Mouse (Mus musculus) myocyte (in vitro differentiated cells): Measurements from ENCODE around the gene Pou2af1. TPM values are rescaled to one million over a fixed set of nuclear protein-coding genes. Genes with fewer than 3 reads are reported as not detected.

Source experiments
- H3K27me3 ChIP-seq: one replicate; pipeline ENCODE4 v1.6.1; 2011; ENCODE audit not compliant: control insufficient read depth, insufficient read depth, insufficient read length
- H3K36me3 ChIP-seq: one replicate; pipeline ENCODE4 v1.6.1; 2011; ENCODE audit not compliant: control insufficient read depth, insufficient read depth
- H3K4me2 ChIP-seq: one replicate; pipeline ENCODE4 v1.6.1; 2011; ENCODE audit warnings: low read depth, control low read depth
- H3K4me3 ChIP-seq: one replicate; pipeline ENCODE4 v1.5.1; 2011; ENCODE audit warnings: mild to moderate bottlenecking, control low read depth, moderate library complexity
- H3K79me2 ChIP-seq: one replicate; pipeline ENCODE4 v1.6.1; 2011; ENCODE audit not compliant: control insufficient read depth, insufficient read depth
- H3ac ChIP-seq: one replicate; pipeline ENCODE4 v1.6.1; 2011; ENCODE audit not compliant: control insufficient read depth, insufficient read length
- CEBPB ChIP-seq: IDR thresholded peaks from 2 replicates; pipeline ENCODE4 v1.6.1; 2011; ENCODE audit warnings: mild to moderate bottlenecking, moderate library complexity; ENCODE audit not compliant: poor library complexity, insufficient read depth, severe bottlenecking
- E2F4 ChIP-seq: IDR thresholded peaks from one replicate; pipeline ENCODE4 v1.6.1; 2011; ENCODE audit warnings: mild to moderate bottlenecking, control low read depth, moderate library complexity; ENCODE audit not compliant: insufficient read depth
- MAX ChIP-seq: IDR thresholded peaks from one replicate; pipeline ENCODE4 v1.6.1; 2011; ENCODE audit warnings: low read depth, mild to moderate bottlenecking, control low read depth
- MYOD1 ChIP-seq, 3 experiments: IDR thresholded peaks; one replicate each; pipeline ENCODE4 v1.6.1; 2011; ENCODE audit warnings: control low read depth in 2 of 3, low read depth in 2 of 3, mild to moderate bottlenecking in 2 of 3, moderate library complexity in 1 of 3; ENCODE audit not compliant: insufficient read length in 2 of 3, control insufficient read depth in 1 of 3
- MYOG ChIP-seq, 3 experiments: IDR thresholded peaks; one replicate each; pipeline ENCODE4 v1.6.1; 2011; ENCODE audit warnings: control low read depth in 2 of 3, low read depth in 2 of 3, mild to moderate bottlenecking in 2 of 3; ENCODE audit not compliant: insufficient read length in 2 of 3, control insufficient read depth in 1 of 3, insufficient read depth in 1 of 3
- POLR2A ChIP-seq: IDR thresholded peaks from one replicate; pipeline ENCODE4 v1.6.1; 2011; ENCODE audit warnings: low read depth, mild to moderate bottlenecking, control low read depth, moderate library complexity; ENCODE audit not compliant: insufficient read length
- POLR2AphosphoS2 ChIP-seq: IDR thresholded peaks from one replicate; pipeline ENCODE4 v1.6.1; 2011; ENCODE audit warnings: low read depth, control low read depth; ENCODE audit not compliant: insufficient read length
- REST ChIP-seq: IDR thresholded peaks from one replicate; pipeline ENCODE4 v1.6.1; 2011; ENCODE audit warnings: mild to moderate bottlenecking, control low read depth, moderate library complexity; ENCODE audit not compliant: insufficient read depth, insufficient read length
- SRF ChIP-seq: IDR thresholded peaks from one replicate; pipeline ENCODE4 v1.6.1; 2011; ENCODE audit warnings: low read depth; ENCODE audit not compliant: control insufficient read depth, insufficient read length
- TCF12 ChIP-seq: IDR thresholded peaks from one replicate; pipeline ENCODE4 v1.6.1; 2011; ENCODE audit warnings: mild to moderate bottlenecking, control low read depth; ENCODE audit not compliant: poor library complexity, insufficient read depth, severe bottlenecking
- TCF3 ChIP-seq: IDR thresholded peaks from one replicate; pipeline ENCODE4 v1.6.1; 2011; ENCODE audit warnings: low read depth, control low read depth; ENCODE audit not compliant: insufficient read length
- USF1 ChIP-seq: IDR thresholded peaks from one replicate; pipeline ENCODE4 v1.6.1; 2011; ENCODE audit warnings: low read depth, mild to moderate bottlenecking, control low read depth, moderate library complexity
- polyA plus RNA-seq: library from polyadenylated mRNA; unstranded; fragments of >200 nt; fragmentation: generic; extraction: Trizol; gene quantifications from one replicate; pipeline ENCODE4 v1.2.1, GENCODE M21; 2012; ENCODE audit warnings: missing spikeins

Pou2af1 gene
- polyA plus RNA-seq, 1 experiment: 1.4 TPM

DNA sequence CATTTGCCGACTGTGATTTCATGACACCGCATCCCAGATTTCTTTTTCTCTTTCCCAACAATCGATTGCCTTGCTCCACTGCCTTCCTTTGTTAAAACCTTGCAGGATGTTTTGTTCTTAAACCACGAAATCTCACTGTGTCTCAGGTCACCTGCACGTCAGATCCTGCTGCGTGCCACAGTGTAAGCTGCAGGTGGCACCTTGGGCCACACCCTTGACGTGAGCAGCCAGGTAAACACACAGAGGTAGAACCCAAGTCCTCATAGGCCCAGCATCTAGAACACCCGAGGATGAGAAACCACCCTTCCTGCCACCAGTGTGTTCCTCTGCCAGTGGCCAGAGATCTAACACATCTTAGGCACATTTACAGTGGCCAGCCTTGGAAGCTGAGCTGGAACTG lies 57.6 kb downstream of the Pou2af1 start:
- Histone ChIP-seq H3ac (no peak overlapping the region), H3K4me2 (no peak overlapping the region), H3K36me3 (no peaks in the 10 kb centered on the region), H3K27me3 (no peaks in the 10 kb centered on the region), H3K79me2 (no peaks in the 10 kb centered on the region), H3K4me3 (no peak overlapping the region)
- TF ChIP-seq POLR2A (no peak), SRF (no peak), TCF12 (no peak), MAX (no peak), TCF3 (no peak), POLR2AphosphoS2 (no peak), MYOD1 (IDR thresholded peaks at IDR 0.05; ENCODE audit: control insufficient read depth in 1 of 3, insufficient read length in 2 of 3, low read depth in 2 of 3) (no peak), USF1 (no peak), MYOG (IDR thresholded peaks at IDR 0.05; ENCODE audit: control insufficient read depth in 1 of 3, insufficient read depth in 1 of 3, insufficient read length in 2 of 3, low read depth in 2 of 3) (no peak), REST (no peak), CEBPB (no peak), E2F4 (no peak)

DNA sequence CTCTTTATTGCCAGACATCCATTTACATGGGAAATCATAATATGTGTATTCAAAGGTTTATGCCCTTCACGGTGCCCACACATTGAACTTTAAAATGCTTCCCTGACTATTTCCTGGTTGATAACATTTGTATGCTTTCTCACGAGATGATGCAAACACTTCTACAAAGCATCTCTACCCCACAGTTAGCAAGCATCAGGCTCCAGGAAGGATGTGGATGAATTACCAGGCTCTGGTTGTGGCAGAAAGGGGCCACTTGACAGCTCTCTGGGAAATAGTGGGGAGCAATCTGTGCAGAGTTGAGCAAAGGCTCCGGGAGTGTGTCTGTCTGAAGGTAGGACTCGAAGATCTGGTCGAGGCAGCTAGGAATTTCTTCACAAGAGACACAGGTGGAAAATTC lies 58.6 kb downstream of the Pou2af1 start:
- H3K4me3 ChIP-seq: no peak overlapping the region
- no peak for TF ChIP-seq TCF3
- no peak for TF ChIP-seq MAX
- TF ChIP-seq SRF: no peak
- TF ChIP-seq CEBPB: no peak
- no peak for TF ChIP-seq TCF12
- TF ChIP-seq MYOD1 (IDR thresholded peaks at IDR 0.05; ENCODE audit: control insufficient read depth in 1 of 3, insufficient read length in 2 of 3, low read depth in 2 of 3): no peak
- H3ac ChIP-seq: no peak overlapping the region
- no peaks in the 10 kb centered on the region for H3K36me3 ChIP-seq
- H3K27me3 ChIP-seq: no peaks in the 10 kb centered on the region
- no peak overlapping the region for H3K4me2 ChIP-seq
- no peaks in the 10 kb centered on the region for H3K79me2 ChIP-seq

DNA sequence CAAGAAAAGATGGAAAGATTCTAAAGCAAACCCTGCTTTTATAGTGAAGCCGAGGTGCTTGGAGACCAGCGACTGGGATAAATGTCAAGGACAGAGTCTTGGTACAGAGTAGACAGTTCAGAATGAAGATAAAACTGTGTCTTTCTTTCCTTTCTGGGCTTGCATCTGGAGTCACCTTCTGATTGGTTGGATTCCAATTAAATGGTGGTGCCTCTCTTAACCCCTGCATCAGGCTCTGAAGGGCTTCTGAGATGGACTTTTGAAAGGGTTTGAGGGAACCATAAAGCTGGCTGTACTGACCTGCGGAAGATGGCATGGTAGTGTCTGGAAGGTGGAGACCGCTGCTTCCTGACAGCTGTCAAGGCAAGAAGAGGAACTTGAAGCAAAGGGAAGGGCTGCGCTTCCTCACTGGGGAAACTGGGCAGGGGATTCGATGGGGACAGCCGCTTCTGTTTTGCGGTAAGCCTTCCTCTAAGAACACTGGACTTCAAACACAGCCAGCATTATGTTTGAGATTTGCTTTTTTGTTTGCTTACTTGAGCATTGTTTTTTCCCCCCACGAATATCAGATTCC lies 60.2 kb downstream of the Pou2af1 start:
- no peaks in the 10 kb centered on the region for H3K36me3 ChIP-seq
- H3K27me3 ChIP-seq: no peaks in the 10 kb centered on the region
- H3ac ChIP-seq: no peak overlapping the region
- H3K79me2 ChIP-seq: no peaks in the 10 kb centered on the region
- no peak overlapping the region for H3K4me2 ChIP-seq
- no peak overlapping the region for H3K4me3 ChIP-seq
- TF ChIP-seq POLR2A: no peak
- TF ChIP-seq MYOD1 (IDR thresholded peaks at IDR 0.05; ENCODE audit: control insufficient read depth in 1 of 3, insufficient read length in 2 of 3, low read depth in 2 of 3): no peak
- no peak for TF ChIP-seq TCF3
- TF ChIP-seq CEBPB: no peak
- TF ChIP-seq SRF: no peak
- no peak for TF ChIP-seq E2F4
- TF ChIP-seq POLR2AphosphoS2: no peak

DNA sequence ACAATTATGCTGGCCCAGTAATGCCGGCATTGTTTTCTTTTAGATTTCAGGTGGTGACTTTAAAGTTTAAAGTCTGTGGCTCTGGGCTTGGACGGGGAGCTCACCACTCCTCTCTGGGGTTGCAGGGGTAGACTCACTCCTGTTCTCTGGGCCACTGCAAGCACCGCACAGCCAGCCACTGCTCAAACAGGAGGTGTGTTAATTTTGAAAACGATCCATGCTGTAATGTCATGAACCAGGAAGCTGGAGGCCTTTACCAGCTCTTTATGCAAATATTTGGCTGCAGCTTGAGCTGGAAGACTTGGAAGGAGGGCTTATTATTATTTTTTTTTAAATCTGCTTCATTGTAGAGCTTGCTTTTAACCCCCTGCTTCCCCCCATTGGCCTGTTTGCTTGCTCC lies 61.2 kb downstream of the Pou2af1 start:
- Histone ChIP-seq H3K27me3 (no peaks in the 10 kb centered on the region), H3K4me3 (no peak overlapping the region), H3K36me3 (no peaks in the 10 kb centered on the region), H3K4me2 (no peak overlapping the region), H3ac (no peak overlapping the region), H3K79me2 (no peaks in the 10 kb centered on the region)
- TF ChIP-seq TCF12 (no peak), TCF3 (no peak), REST (no peak), POLR2AphosphoS2 (no peak), MYOG (IDR thresholded peaks at IDR 0.05; ENCODE audit: control insufficient read depth in 1 of 3, insufficient read depth in 1 of 3, insufficient read length in 2 of 3, low read depth in 2 of 3) (no peak), USF1 (no peak), SRF (no peak), POLR2A (no peak), CEBPB (no peak), MAX (no peak), E2F4 (no peak), MYOD1 (IDR thresholded peaks at IDR 0.05; ENCODE audit: control insufficient read depth in 1 of 3, insufficient read length in 2 of 3, low read depth in 2 of 3) (no peak)

DNA sequence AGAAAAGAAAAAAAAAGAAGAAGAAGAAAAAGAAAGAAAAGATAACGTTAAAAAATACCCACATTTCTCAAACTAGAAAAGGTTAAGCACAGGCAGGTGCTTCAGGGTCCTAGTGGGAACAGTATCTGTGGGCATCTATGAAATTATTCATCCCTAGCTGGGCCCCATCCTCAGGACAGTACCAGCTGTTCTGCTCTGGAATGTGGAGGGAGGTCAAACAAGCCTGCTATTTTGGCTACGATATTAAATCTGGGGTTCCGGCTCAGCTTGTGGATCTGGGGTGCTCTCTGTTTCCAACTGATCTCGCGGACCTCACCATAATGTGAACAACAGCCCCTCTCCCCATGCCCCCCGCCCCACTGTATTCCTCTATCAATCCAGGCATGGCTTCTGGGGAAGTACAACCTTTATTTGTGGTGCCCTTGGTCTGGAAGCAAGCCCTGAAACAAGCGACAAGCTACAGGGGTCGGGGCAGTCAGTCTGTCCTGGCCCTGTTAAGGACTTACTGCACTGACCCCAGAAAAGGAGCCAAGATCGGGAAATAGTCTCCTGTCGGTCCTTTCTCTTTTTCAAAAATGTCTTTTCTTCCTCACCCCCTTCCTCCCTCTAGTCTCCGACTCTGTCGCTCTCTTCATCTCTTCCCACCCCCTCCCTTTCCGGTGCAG lies 64.5 kb downstream of the Pou2af1 start:
- peak overlapping the region; percentile 34 for H3K4me3 ChIP-seq
- H3K36me3 ChIP-seq: no peaks in the 10 kb centered on the region
- TF ChIP-seq MYOD1 (IDR thresholded peaks at IDR 0.05; ENCODE audit: control insufficient read depth in 1 of 3, insufficient read length in 2 of 3, low read depth in 2 of 3) (peak in 2 of 3 experiments; percentile 54 to 77), TCF3 (no peak), USF1 (no peak), POLR2A (no peak), TCF12 (peak; percentile 14), MAX (no peak), MYOG (IDR thresholded peaks at IDR 0.05; ENCODE audit: control insufficient read depth in 1 of 3, insufficient read depth in 1 of 3, insufficient read length in 2 of 3, low read depth in 2 of 3) (peak in 2 of 3 experiments; percentile 54)
- peak overlapping the region; percentile 41 for H3ac ChIP-seq
- peak overlapping the region; percentile 83 for H3K4me2 ChIP-seq
- no peaks in the 10 kb centered on the region for H3K79me2 ChIP-seq
- H3K27me3 ChIP-seq: no peaks in the 10 kb centered on the region
